Mouse (Mus musculus) 416B (cell line): ENCODE measurements around the gene Leng1.
"Not testable (repeated sequence)": the region's sequence is repeated elsewhere in the genome, so short reads cannot be mapped to it uniquely, and the experiment has no call there.

Source experiments
- DNase-seq: peaks from one replicate; pipeline ENCODE4 v3.0.0; 2011; ENCODE audit warnings: low read depth

Leng1 gene

GRCm38 (mm10) chr7:3665215-3666114, at the start of gene Leng1:
Gene Leng1 (minus strand): TSS chr7:3665840.
- peak; percentile 99 for DNase-seq

- DNase-seq = no peak
These were observed 49.6 kb upstream of the Leng1 start for GRCm38 (mm10) chr7:3715249-3715648.

GRCm38 (mm10) chr7:3712264-3712942, 46.8 kb upstream of the Leng1 start:
- DNase-seq = peak; percentile 41

GRCm38 (mm10) chr7:3709000-3709399, 43.4 kb upstream of the Leng1 start:
- DNase-seq = peak; percentile 61

- DNase-seq = peak; percentile 55
These were observed 42.9 kb upstream of the Leng1 start for GRCm38 (mm10) chr7:3708447-3708980.

DNA sequence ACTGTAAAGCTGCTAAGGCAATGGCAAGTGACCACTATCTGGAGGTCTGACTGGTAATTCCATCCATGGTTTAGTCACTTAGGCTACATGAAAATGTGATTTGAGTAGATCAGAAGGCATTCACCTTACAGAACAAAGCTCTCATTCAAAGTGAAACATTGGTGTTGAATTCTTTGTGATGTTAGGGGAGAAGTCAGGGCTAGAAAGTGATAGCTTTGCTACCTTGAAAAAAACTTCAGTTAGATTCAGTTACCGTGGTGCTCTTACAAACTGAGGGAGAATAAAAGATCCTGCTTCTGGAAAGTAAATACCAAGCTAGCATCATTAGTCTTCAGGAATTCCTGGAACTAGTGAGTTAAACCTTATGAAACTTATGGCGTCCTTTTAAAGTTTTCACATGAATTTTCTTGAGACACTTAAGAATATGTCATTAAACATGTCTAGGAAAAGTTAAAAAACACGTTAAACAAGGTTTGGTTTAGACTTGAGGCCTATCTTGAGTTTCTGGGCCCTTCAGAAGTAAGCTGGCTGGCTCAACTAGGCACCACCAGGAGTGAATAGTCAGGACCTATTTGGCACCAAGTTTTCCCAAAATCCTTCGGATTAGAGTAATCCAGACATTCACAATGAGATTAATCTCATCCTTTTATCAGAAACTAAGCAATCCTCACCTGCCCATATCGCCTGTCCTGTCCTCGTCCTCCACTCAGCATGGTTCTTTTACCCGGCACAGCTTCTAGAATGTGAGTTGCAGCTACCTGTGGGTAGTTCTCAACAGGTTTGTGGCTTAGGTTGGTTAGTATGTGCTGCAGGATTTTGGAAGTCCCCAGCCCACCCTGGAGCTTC, 42.2 kb upstream of the Leng1 start:
- DNase-seq = peak; percentile 58

GRCm38 (mm10) chr7:3707027-3707426, 41.4 kb upstream of the Leng1 start:
- DNase-seq = peak; percentile 97

GRCm38 (mm10) chr7:3706343-3706934, 40.8 kb upstream of the Leng1 start:
- DNase-seq = peak; percentile 47

GRCm38 (mm10) chr7:3705911-3706310, 40.3 kb upstream of the Leng1 start:
- DNase-seq = no peak

- peak; percentile 36 for DNase-seq
These were observed 39.8 kb upstream of the Leng1 start for GRCm38 (mm10) chr7:3705461-3705860.

DNA sequence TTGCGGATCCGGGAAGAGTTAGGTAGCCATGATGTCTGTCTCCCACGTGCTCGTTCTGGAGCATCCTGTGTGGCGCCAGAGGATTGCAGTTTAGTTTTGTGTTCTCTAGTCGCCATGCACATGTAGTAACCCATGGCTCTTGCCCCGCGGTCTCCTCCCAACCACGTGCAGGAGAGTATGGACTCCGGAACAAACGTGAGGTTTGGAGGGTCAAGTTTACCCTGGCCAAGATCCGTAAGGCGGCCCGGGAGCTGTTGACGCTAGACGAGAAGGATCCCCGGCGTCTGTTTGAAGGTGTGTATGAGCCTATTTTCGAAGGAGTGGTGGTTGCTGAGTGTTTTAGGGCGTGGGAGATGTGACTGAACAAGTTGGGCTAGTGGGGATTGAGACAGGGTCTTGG, 38.8 kb upstream of the Leng1 start:
- no peak for DNase-seq

DNA sequence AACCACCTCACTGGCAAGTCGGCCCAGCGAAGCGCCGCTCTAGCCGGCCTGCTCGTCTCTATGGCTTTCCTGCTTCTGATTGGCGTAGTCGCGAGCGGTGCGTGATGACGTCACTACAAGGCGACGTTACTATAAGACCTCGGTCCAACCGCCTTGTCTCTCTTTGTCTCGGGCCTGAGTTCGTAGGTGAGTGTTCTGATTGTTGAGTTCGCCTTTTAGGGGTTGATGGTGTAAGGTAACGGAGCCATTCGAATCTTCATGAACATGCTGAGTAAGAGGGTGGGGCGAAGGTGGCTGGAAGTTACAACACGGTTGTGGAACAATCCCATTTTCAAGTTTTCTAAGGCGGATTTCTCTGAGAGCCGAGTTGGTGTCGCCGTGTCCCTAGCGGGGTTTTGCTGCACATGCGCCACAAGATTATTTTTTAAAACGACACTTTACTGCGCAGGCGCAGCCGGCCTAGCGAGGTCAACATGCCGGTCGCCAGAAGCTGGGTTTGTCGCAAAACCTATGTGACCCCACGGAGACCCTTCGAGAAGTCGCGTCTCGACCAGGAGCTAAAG, 38.3 kb upstream of the Leng1 start, which contains the start of gene Rps9:
Gene Rps9 (plus strand): TSS at position 115 of the 563 bp plus-strand sequence.
- DNase-seq = peak; percentile 98

- peak; percentile 55 for DNase-seq
These were observed 37.7 kb upstream of the Leng1 start for GRCm38 (mm10) chr7:3703148-3703878.

DNA sequence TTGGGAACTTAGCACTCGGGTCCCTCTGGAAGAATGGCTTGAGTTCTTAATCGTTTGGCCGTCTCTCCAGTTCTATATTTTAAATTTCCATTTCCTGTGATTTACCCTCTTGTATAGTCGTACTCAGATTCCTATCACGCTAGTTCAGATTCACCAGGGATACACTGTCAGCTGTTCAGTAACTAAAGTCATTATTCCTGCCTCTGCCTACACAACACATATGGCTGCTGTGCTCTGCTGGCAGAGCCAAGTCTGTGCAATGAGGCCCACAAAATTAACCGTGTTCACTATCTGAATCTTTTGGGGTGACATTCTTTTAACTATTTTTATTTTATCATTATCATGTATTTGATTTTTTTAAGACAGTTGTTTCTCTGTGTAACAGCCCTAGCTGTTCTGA, 32.8 kb upstream of the Leng1 start:
- no peak for DNase-seq

- DNase-seq = not testable (repeated sequence)
These were observed 29.3 kb upstream of the Leng1 start for GRCm38 (mm10) chr7:3694949-3695305.

- DNase-seq = peak; percentile 98
These were observed 28.7 kb upstream of the Leng1 start for GRCm38 (mm10) chr7:3694076-3694948.

GRCm38 (mm10) chr7:3693809-3694075, 28.1 kb upstream of the Leng1 start:
- DNase-seq = no peak

- DNase-seq = peak; percentile 99
These were observed 27.6 kb upstream of the Leng1 start, which contains the start of gene Mboat7 for GRCm38 (mm10) chr7:3692987-3693808. Gene Mboat7 (minus strand): TSS chr7:3693523.
